Mouse (Mus musculus) cerebellum, adult 11 months (tissue): ENCODE results near the gene Tmtc1.

ENCODE experiments used
- DNase-seq: peaks from one replicate; pipeline ENCODE4 v3.0.0; 2022

Tmtc1 gene

DNA sequence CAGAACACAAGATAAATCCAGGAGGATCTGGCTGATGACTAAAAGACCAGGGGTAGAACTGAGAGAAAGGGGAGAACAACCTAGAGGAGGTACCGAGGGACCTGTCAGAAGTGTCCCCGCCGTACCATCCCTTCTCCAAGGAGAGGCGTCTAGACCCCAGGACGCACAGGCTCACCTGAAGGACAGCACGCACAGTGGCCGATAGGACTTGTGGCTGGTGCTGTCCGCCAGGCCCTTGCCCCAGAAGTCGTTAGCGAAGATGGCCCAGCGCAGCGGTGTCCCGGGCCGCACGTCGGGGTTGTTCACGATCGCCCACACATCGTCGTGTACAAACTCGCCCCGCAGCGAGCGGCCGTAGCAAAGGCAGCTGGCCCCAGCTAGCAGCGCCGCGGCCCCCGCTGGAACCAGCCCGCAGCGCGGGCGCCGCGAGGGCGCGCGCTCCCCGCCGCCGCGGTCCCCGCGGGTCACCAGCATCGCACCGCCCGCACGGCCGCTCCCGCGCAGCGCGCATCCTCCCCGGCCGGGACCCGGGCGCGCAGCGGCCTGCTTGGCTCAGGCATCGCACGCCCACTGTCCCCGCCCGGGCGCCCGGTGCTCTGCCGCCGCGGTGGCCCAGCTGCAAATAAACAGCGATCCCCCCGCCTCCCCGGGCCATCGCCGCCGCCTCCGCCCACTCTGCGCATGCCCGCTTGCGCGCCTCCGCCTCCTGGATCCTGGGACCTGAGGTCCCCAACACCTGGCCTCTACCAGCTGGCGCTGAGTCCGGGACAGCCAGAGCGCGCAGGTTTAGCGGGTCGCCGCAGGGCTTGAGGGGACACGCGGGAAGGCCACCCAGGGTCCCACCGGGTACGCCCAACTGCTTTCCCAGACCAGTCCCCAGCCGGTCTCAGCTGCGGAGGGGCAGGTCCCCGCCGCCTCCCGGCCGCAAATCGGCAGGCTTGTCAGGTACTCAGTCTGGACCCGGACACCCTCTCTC is at the start of gene Tmtc1:
Tmtc1 (minus strand) TSS at position 664 of the 976 bp plus-strand sequence.
- DNase-seq, result peak; percentile 13

DNA sequence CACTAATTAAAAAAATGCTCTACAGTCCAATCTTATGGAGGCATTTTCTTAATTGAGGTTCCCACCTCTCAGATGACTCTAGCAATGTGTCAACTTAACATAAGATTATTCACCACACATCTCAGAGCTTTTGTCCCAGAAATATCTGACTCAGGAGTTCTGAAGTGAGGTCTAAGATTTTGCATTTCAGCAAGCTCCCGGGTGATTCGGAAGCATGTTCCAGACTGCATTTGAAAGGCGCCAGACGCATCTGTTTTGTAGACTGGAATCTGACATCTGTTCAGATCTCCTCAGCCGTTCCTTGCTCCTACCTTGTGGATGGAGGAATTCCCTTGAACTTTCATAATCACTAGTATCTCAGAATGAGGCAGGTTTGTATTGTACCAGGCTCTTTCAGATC is 47.7 kb upstream of the Tmtc1 start:
- no peak for DNase-seq

DNA sequence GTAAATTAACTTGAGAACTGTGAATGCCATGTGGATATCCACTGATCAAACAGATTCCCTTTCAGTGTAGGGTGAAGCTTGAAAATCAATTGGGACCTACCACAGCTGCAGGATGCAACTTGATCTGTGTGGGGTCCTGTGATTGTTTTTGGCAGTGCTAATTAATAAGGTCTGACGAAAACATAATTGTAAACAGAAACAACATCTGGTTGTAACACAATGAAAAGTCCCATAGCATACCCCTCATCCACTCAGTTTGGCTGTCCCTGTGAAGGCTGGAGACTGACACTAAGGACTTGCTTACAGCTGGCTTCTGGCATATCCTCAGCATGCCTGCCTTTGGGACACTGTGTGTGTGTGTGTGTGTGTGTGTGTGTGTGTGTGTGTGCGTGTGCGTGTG is 42.6 kb upstream of the Tmtc1 start:
- no peak for DNase-seq

DNA sequence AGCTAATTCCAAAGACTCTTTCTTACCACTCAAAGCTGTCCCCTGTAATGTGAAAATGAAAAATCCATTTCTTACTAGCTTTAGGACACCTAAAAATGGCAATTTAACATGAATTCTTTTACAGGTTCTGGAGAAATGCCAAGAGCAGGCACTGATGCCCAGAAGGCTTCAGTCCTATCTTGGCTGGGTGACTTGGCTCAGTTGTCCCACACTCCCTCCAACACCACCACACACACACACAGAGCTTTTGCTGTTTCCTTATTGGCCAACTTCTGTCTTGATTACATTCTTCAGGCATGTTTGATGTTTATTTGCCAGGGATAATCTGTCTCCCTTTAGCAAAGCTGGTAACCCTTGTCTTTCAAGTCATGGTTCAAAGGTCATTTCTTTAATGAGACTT is 37.7 kb upstream of the Tmtc1 start:
- DNase-seq, result no peak

DNA sequence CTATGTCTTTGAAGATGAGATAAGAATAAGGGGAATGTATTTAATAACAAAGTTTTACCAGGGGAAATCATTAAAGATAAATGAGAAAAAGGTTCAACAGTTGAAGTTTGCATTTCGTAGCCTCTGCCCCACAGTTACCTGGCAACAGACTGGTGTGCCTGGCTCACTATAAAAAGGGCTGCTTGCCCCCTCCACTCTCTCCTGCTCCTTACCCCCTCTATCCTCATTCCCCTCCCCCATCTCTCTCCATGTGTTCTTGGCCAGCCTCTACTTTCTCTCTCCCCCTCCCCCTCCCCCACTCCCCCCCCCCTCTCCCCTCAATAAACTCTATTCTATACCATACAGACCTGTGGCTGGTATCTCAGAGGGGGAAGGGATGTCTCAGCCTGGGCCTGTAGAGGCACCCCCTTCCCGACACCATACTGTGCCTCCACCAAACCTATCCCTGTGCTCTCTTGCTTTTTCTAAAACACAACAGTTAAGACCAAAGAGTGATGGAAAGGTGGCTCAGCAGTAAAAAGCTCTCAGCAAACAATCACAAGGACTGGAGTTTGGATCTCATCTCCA is 35.6 kb upstream of the Tmtc1 start:
- no peak for DNase-seq

DNA sequence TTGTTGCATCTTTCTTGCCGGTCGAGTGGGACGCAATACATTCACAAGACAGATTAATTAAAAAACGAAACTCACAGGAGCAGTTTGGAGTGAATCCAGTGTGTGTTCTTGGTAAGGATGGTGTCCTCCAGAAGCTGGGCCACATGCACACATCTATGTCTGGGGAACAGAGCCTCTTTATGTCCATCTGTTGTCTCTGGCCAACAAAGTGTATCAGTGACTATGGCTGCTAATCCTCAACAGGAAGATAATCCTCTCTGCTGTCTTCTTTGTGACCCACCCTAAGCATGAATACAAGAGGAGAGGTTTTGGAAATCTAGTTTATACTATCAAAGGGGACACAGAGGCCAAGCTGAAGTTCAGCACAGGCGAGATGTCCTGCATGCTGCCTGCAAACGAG is 34.2 kb upstream of the Tmtc1 start:
- DNase-seq, result no peak

DNA sequence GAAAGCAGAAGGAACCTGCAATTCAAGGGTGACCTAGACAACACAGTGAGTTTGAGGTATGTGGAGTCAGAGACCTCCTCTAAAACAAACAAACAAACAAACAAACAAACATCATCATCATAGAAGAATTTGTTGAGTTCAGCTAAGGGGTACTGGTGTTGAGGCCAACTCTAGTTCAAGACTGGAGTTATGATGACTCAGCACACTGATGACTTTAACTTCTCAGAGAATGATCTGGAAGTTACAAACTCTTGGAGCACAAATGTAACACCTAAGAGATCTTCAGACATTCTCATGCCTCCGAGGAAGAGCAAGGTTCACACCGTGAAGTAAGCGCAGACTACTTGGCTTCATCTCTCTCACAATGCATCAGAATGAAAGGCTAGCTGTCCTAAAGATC is 28.1 kb upstream of the Tmtc1 start:
- no peak for DNase-seq

DNA sequence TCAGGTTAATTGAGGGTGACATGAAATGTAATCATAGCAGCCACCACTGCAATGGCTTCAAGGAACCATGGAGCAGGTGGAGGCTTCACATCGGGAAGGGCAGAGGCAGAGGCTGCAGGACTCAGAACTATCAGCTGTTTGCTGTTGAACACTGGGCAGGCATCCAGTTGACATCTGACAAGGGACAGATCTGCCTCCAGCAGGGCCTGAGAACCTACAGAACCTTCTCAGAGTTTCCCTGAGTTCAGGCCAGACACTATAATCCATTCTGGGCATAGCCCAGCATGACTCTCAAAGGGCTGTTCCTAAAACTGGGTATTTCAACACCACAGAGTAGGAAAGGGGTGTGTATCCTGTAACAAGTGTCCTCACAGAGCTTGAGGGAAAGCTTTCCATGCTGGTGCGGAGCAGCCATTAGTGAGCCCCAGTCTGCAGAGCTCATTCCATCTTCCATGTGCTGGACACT is 23.8 kb upstream of the Tmtc1 start:
- DNase-seq, result no peak

DNA sequence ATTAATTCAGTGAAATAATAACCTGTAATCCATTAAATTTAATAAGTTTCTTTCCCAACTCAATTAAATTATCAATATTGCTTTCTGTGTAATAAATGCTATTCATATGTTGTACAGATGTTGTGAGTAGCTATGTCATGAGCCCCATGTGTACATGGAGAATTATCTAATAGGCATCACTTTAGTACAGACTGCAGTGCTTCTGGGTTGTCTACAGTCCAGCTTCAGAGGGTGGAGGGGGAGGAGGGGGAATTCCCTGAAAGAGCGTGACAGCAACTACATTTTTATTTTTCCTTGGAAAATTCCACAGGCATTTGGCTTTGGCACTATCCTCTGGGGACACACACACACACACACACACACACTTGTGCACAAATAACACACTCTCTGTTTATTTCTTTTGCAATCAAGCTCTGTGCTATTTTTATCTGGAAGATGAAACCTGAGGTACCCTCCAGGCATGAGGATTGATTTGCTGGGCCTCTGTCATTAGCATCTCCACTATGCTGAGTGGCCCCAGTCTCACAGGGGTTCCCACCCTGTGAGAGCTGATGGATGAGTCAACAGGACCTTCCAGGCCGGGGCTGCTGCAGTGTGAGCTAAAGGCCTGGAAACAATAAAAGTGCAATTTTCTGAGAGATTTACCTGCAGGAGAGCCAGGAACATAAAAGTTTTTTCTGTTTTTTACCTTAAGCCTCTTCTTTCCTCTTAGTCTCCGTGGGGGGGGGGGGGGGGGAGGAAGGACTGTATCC is 23.2 kb upstream of the Tmtc1 start:
- DNase-seq, result no peak

DNA sequence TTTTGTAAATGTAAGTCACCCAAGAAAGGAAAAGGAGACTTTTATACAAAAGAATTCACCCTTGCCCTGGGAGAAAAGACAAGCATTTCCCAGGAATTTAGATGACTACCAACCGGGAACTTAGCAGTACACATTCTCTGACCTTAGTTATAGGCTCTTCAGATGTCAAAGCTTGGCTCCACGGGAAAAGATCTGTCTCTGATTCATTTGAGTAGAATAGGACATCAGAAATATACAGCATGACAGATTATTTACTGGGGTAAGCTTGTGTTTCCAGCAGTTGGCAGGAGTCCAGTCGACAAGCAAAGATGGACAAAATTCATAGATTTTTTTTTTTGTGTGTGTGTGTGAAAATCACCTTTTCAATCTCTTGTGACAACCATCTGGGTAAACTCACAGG is 15.4 kb upstream of the Tmtc1 start:
- no peak for DNase-seq

DNA sequence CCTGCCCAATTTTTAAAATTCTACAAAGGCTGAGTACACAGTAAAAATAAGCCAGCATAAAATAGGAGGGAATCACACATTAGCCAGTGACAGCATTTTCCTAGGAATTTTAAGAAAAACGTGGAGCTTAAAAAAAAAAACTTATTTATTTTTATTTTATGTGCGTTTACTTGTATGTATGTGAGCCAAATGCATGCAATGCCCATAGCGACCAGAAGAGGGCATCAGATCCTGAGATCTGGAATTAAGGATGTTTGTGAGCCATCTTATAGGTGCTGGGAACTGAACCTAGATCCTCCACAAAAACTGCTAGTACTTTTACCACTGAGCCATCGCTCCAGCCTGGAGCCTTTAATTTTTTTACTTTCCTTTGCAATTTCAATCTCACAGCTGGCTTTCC is 11.3 kb upstream of the Tmtc1 start:
- DNase-seq, result no peak

DNA sequence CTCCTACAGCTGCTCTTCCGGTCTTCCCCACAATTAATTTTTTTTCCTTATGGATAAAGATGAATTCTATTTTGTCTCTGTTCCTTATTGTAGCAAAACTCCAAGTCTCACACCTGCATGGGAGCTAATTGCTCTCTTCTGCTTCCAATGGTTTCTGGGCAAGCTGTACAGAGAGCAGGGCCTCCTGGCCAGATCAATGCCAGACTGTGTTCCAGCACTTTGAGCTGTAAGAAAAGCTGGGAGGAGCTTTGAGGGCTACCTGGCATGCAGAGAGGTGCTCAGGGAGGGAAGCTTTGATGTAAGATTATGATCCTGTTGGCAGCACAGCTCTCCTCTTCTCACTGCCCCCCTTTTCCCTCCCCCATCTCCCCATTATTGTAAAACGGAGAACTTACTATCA is 10.6 kb upstream of the Tmtc1 start:
- no peak for DNase-seq

DNA sequence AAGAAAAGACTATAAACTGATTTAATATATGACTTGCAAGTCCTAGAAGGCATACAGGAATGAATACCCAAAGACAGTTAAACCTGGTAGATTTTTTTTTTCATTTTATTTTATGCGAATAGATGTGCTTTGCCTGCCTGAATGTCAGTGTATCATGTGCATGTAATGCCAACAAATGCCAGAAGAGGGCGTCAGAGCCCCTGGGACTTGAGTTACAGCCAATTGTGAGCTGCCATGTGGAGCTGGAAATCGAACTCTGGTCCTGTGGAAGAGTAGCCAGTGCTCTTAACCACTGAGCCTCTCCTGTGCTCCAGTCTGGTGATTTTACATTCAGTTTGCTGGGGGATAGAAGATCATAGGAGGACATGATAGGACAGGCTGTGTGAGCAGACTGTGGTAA is 4.0 kb upstream of the Tmtc1 start:
- DNase-seq, result no peak

DNA sequence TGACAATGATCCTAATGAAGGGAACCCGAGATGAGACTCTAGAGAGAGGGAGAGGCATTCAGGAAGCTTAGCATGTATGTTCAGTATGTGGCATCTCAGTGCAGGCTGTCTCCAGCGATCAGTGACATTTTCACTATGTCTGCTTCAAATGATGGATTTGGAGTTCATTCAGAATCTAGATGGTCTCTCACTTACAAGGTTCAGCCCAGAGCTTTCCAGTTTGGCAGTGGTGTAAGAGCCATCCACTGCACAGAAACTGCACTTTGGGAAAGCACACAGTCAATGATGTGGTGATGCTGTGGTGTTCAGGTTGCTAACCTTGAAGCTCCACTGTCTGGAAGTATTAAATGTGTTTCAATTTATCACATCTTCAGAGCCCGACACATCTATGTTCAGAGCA is 1.9 kb upstream of the Tmtc1 start:
- no peak for DNase-seq

DNA sequence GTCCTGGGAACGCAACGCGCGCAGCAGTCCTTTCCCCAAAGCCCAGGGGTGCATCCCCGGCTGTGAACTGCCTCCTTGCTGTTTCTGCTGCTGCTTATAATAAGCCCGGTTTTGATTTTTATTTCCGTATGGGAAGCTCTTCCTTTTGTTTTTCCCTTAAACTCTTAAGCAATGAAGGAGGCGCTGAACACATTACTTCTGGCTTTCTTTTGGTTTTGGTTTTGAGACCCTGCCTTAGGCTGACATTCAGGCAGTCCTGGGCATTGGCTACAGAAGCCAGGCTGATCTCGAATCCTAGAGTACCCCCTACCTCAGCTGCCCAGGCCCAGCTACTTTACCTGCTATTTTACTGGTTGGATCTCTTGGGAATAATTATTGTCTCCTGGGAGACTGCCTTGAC is 607 bp upstream of the Tmtc1 start:
- DNase-seq, result no peak

DNA sequence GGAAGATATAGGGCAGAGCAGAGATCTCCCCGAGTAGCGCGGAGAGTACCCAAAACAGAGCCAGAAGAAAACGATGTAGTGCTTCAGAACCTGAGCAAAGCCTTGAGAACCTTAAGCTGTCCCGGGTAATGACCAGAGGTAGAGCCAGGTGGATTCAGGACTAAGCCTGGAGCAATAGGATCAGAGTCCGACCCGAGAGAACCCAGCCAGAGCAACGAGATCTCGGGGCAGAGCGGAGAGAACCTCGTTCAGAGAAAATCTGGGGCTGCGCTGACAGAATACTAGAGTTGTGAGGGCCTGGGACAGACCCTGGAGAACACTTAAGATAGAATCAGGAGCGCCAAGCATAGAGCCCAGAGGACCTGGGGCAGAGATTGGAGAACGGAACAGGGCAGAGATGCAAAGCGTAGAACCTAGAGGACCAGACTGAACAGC is 881 bp downstream of the Tmtc1 start:
- no peak for DNase-seq

DNA sequence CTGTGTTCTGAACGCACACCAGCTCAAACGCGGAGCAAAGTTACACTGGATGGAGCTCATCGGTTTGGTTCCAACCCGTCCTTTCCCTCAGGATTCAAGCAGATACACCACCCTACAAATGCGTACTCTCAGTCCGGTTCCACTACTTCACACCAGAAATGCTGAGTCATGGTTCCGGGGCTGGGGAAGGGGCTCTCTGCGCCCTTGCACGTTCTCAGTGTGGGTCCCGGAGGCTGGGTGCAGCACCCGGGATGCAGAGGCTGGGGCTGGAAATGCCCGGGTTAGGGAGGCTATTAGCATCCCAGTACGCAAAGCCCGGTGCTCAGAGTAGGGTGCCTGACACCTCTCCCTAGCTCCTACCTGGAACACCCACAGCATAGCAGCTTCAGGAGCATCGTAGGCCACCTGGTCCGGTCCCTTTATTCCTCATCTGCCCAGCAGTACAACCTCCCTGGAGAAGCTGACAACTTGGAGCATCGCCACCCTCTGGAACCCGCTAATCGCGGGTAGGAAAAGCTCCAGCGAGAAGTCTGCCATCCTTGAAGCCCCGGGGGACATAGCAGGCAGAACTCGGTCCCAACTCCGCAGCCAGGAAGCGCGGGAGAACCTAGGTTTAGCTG is 1.4 kb downstream of the Tmtc1 start:
- no peak for DNase-seq

DNA sequence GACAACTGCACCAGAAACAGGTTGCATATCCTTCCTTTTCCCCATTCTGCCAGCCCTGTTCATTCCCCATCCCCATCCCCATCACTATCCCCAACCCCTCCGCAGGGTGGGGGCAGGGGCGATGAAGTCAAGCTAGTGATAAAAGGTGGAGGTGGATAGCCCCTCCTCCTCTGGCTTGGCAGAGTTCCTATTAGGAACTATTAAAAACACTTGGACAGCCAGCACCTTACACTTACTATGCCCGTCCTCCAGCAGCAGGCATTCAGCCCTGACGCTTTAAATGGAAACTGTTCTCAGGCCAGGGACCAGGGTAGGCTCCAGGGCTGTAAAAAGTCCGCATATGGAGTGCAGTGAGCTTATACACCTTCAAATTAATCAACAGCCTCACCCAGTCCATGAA is 2.3 kb downstream of the Tmtc1 start:
- DNase-seq, result no peak

DNA sequence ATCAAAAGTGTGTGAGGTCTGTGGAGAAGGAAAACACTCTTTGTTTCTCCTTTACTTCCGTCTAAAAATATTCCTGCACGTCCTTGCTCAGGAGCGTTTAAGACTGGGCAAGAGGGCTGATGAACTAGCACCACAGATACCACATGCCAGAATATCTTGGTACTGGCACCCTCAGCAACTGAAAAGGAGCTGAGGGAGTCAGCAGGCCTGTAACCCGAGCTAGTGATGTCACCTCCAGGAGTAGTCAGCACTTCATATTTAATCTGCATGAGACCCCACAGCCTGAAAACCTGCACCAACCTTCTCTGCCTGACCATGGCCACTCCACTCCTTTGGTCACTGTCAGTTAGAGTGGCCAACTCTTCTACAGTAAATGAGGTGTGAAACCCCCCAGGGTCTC is 5.1 kb downstream of the Tmtc1 start:
- DNase-seq, result no peak

DNA sequence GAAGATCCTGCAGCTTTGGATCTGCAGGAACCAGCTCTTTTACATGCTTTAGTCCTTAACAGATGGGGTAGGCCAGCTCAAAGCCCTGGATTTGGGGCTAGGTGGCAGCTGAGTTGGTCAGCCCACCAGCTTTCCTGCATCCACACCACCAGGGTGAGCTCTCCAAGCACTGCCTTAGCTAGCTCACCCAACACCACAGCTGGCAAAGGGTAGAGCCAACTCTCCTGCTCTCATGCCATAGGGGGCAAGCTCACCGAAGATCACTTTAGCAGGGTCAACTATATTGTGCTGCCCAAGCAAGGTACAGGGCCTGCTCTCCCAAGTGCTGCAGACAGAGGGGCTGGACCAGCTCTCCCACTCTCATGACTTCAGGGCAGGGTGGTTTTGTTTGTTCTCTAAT is 6.6 kb downstream of the Tmtc1 start:
- DNase-seq, result no peak

DNA sequence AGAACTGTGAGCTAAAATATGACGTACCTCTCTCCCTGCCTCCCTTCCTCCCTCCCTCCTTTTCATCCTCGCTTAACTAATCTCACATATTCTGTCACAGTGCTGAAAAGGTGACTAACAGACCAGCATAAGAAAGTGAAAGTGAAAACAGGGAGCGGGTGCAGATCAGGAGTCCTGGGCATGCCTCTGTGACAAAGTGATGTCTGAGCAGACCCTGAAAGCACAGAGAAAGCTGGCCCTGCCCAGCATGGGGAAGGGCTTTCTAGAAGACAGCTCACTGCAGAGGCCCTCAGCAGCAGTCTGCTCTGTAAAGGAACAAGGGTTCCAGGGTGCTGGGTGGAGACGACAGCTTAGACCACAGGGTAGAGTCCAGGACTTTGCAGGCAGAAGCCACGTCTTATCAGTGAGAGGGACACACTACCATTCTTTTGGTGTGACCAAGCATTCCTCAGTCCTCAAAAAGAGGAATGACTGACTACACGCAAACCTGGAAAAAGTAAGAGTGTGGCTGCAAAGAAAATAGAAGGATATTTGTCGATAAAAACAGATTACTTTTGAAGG is 7.7 kb downstream of the Tmtc1 start:
- DNase-seq, result no peak

DNA sequence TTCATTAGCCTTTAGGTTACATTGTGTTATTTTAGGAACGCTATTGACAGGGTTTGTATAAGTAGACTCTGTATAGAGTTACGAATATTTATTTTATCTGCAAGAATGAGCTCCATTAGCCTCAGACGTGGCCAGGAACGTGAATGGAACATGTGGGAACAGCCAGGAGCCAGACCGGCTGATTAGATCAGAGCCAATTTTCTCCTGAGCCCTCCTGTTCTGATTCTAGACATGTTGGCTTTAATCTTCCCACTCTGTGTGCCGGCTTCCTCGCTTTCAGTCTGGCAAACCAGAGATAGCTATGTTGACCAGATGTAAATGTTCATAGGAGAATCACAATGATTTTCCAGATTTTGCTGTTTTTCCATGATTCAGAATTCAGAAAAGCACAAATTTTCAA is 22.6 kb downstream of the Tmtc1 start:
- DNase-seq, result no peak

DNA sequence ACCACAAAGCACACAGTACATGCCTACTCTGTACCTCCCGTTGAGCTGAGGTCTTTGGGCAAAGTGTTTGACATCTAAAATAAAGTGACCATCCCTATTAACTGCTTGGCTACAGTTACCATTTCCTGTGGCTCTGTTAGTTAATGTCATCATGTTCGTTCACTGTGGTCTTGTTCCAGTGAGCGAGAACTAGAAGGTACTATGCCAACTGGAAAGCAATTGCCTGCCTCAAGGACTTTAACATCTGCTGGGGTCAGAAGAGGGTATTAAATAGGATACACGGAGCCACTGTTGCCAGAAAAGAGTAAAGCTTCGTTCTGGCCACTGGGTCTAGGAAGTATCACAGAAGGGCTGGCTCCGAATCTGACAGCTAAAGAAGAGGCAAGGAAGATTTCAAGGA is 23.8 kb downstream of the Tmtc1 start:
- DNase-seq, result no peak
